Mouse (Mus musculus) heart, adult 2 months (tissue): ENCODE measurements around the gene Cd81. TPM values are rescaled to one million over a fixed set of nuclear protein-coding genes. Genes with fewer than 3 reads are reported as not detected.

Source experiments
- DNase-seq, 2 experiments: peaks; one replicate each; pipeline ENCODE4 v3.0.0; 2021
- H3K27ac ChIP-seq: fragments of 200-600 bp; 2 replicates; pipeline ENCODE4 v1.8.1; 2022
- H3K27me3 ChIP-seq: fragments of 200-500 bp; 2 replicates; pipeline ENCODE4 v1.6.1; 2012; ENCODE audit warnings: mild to moderate bottlenecking, low read length, inconsistent platforms, mixed read lengths; ENCODE audit not compliant: control insufficient read depth, insufficient read depth
- H3K36me3 ChIP-seq: fragments of 200-500 bp; 2 replicates; pipeline ENCODE4 v1.6.1; 2012; ENCODE audit warnings: low read length, inconsistent platforms; ENCODE audit not compliant: control insufficient read depth, insufficient read depth
- H3K4me1 ChIP-seq: fragments of 200-500 bp; 2 replicates; pipeline ENCODE4 v1.6.1; 2011; ENCODE audit warnings: low read length; ENCODE audit not compliant: control insufficient read depth, insufficient read depth
- H3K4me3 ChIP-seq: fragments of 200-600 bp; 2 replicates; pipeline ENCODE4 v1.8.1; 2022
- H3K79me2 ChIP-seq: fragments of 200-500 bp; replicated peaks from 2 replicates; pipeline ENCODE4 v1.6.1; 2012; ENCODE audit warnings: mild to moderate bottlenecking, inconsistent platforms, low read length, moderate library complexity, mixed read lengths; ENCODE audit not compliant: control insufficient read depth, insufficient read depth
- H3K9ac ChIP-seq: fragments of 200-500 bp; 2 replicates; pipeline ENCODE4 v1.6.1; 2012; ENCODE audit warnings: low read depth, mild to moderate bottlenecking, control low read depth, inconsistent platforms, low read length, mixed read lengths
- CTCF ChIP-seq: fragments of 200-600 bp; IDR thresholded peaks from 2 replicates; pipeline ENCODE4 v1.8.1; 2022; ENCODE audit warnings: antibody characterized with exemption, mild to moderate bottlenecking, moderate library complexity
- EP300 ChIP-seq: fragments of 200-500 bp; IDR thresholded peaks from 2 replicates; pipeline ENCODE4 v1.6.1; 2011; ENCODE audit warnings: low read depth, low read length, control low read depth; ENCODE audit not compliant: insufficient read depth
- POLR2A ChIP-seq: fragments of 200-500 bp; IDR thresholded peaks from 2 replicates; pipeline ENCODE4 v1.6.1; 2011; ENCODE audit warnings: mild to moderate bottlenecking, low read depth, low read length, control low read depth; ENCODE audit not compliant: insufficient read depth
- WGBS: fragments of 180-500 bp; shearing (Covaris S2); methylation state at CpG from one replicate; pipeline ENCODE4 v1.1.7; 2018; 5-methylcytosine and 5-hydroxymethylcytosine counted together
- intact Hi-C: fragments of 180-260 bp; cut with DNase I; formaldehyde crosslinking; loops from one replicate; pipeline ENCODE4 v1.15.1; 2025
- polyA plus RNA-seq: library from polyadenylated mRNA; depleted of rRNA; stranded (reverse); fragments of >200 nt; gene quantifications from 2 replicates; pipeline ENCODE4 v1.2.3, GENCODE M21; 2012
- total RNA-seq, 2 experiments: library from RNA; stranded (reverse); gene quantifications; 2 replicates each; pipeline ENCODE4 v1.2.3; 2021

Gene Cd81
- total and polyA plus RNA-seq, 3 experiments = 424 to 641 (median 434) TPM

DNA sequence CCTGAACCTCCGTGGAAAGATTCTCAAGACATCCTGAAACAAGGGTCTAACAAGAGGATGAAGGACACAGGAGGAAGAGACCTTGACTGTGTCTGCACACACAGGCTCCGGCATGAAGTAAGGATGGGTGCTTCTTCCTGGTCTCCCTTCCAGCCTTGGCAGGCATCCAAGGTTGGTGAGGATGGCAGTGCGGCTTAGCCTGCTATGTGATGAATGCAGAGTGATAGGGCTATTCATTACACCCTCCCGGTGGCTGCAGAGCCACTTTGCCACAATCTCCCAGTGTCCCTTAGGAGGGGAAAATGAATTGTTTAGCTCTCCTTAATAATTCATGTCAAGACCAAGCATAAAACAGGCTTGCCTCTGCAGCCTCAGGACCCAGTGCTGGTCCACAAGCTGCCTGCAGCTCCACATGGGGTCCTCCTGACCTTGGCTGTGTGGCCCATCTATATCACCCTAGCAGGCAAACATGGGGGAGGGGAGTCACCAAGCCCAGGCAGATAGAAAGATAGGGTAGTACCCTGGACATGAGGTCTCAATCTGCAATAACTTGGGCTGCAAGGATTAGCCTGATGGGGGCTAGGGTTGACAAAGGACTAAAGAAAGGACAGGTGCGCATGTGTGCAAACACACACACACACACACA is 40.2 kb upstream of the Cd81 start:
- Histone ChIP-seq H3K9ac (no peak overlapping the region), H3K36me3 (no peaks in the 10 kb centered on the region; the same call in 1 of the 2 replicates), H3K4me1 (peaks cover 40% of the 10 kb centered on the region), H3K27ac (no peak overlapping the region), H3K4me3 (no peak overlapping the region), H3K27me3 (no peaks in the 10 kb centered on the region), H3K79me2 (no peaks in the 10 kb centered on the region)
- 63% methylated on average over 5 of the region's 5 CpGs for WGBS
- no peak for DNase-seq
- TF ChIP-seq POLR2A (no peak), EP300 (no peak), CTCF (no peak)
- intact Hi-C loops = no loop called here

DNA sequence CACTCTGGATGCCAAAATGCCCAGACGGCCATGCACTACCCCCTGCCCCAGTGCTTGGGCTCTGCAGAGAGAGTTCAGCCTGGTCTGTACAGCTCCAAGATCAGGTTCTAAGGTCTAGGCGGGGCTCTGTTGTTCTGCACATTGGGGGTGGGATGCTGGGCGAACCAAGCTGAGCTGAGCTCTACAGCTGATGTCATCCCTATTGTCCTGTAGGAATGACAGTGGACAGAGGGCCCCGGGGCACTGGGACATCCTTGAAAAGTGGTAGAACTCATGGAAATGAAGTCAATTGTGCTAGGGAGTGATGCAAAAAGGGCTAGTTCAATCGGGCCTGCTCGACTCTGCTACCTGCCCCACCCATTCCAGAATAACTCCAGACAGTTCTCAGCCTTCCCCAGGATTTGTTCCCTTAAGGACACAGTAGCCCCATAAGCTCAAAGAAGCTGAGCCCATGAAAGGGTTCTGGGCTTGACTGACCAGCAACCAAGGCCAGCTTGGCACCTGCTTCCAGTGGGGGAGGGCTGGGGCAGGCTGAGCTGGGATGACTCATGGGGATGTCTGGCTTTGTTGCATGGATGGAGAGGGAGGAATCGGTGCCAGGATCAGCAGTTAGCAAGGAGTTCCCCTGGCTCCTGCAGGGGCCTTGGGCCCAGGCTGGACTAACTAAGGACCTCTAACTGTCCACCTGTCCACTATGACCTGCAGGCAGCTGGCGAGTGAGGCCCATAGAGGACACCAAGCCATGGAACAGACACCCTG is 38.9 kb upstream of the Cd81 start:
- 38% methylated on average over 8 of the region's 8 CpGs for WGBS
- Histone ChIP-seq H3K9ac (no peak overlapping the region), H3K4me3 (no peak overlapping the region), H3K4me1 (peaks cover 34% of the 10 kb centered on the region), H3K27me3 (no peaks in the 10 kb centered on the region), H3K27ac (peak overlapping the region; percentile 39), H3K36me3 (no peaks in the 10 kb centered on the region; the same call in 1 of the 2 replicates), H3K79me2 (no peaks in the 10 kb centered on the region)
- peak; percentile 81 to 89 for DNase-seq
- TF ChIP-seq CTCF = no peak
- TF ChIP-seq POLR2A = no peak
- no peak for TF ChIP-seq EP300
- intact Hi-C loops = no loop called here

DNA sequence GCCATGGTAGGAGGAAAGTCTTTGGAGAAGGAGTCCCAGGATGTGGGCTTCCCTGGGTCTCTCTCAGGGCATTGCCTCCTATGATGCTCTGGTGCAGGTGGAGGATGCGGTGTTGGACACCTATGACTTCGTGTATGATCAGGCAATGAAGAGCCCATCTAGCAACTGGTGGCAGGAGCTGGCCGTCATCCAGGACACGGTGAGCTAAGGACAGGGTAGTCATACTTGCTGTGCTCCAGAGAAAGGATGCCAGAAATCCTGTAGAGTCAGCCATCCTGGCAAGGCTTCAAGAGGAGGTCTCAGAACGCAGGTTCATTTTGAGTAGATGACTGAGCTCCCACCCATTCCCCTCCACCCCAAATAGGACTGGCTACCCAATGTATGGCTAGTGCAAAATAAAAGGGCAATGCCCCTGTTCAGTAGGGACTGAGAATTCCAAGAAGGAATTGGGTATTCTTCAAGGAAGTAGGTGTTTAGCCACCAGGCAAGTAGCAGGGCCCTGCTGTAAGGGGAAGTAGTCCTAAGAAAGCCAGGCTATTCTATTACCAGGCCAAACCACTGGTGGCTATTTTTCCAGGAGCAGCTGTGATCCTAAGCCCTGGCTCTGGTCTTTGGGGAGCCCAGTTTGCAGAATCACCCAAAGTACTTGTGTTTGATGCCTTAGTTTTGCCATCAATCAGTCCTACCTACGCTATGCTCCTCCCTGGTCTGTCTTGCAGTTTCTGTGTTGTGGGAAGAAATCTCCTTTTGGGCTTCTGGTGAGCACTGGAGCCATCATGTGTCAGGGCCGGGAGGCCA is 37.5 kb upstream of the Cd81 start:
- Histone ChIP-seq H3K27ac (peak overlapping the region; percentile 66), H3K4me1 (peaks cover 30% of the 10 kb centered on the region), H3K9ac (no peak overlapping the region), H3K36me3 (no peaks in the 10 kb centered on the region; the same call in 1 of the 2 replicates), H3K79me2 (no peaks in the 10 kb centered on the region), H3K4me3 (no peak overlapping the region), H3K27me3 (no peaks in the 10 kb centered on the region)
- TF ChIP-seq EP300 = no peak
- no peak for TF ChIP-seq CTCF
- no peak for TF ChIP-seq POLR2A
- peak; percentile 50 to 51 for DNase-seq
- WGBS = 46% methylated on average over 7 of the region's 7 CpGs
- intact Hi-C loops = no loop called here

DNA sequence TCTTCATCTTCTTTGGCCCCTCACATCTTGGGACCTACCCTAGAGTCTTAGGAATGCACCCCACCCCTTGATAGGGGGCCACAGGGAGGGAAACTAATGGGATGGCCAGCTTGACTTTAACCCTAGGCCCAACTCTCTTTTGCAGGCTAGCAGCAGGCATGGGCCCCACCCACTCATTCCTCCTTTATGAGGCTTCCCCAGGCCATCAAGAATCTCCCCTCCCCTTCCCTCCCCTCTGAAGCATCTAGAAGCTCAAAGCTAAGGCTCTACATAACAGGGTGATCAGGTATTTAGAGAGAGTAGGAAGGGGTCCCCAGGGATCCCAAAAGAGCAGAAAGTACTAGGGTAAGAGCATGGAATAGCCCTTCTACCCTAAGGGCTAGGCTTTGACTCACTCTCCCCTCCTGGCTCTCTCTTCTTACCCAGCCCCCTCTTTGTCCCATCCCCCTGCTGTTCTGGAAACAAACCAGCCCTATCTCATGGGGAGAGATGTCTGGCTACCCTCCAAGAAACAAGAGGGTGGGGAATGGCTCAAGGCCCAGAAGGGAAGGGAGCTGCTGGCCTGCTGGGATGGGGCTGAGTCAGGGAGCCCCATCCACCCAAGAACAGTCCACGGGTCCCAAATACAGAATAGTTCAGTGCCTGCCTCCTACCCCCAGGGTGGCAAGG is 36.6 kb upstream of the Cd81 start:
- intact Hi-C loops = no loop called here
- peak; percentile 80 for TF ChIP-seq EP300
- TF ChIP-seq CTCF = no peak
- 0 out of 2 replicates have a peak, but pooled peaks have one; percentile 29 for TF ChIP-seq POLR2A
- peak; percentile 87 for DNase-seq
- 6% methylated on average over 1 of the region's 1 CpGs for WGBS
- no peaks in the 10 kb centered on the region for H3K79me2 ChIP-seq
- H3K27me3 ChIP-seq = no peaks in the 10 kb centered on the region
- H3K27ac ChIP-seq = peak overlapping the region; percentile 66
- peak overlapping the region; percentile 20; the same call in 1 of the 2 replicates for H3K4me3 ChIP-seq
- H3K9ac ChIP-seq = no peak overlapping the region
- H3K4me1 ChIP-seq = peaks cover 30% of the 10 kb centered on the region
- no peaks in the 10 kb centered on the region; the same call in 1 of the 2 replicates for H3K36me3 ChIP-seq

DNA sequence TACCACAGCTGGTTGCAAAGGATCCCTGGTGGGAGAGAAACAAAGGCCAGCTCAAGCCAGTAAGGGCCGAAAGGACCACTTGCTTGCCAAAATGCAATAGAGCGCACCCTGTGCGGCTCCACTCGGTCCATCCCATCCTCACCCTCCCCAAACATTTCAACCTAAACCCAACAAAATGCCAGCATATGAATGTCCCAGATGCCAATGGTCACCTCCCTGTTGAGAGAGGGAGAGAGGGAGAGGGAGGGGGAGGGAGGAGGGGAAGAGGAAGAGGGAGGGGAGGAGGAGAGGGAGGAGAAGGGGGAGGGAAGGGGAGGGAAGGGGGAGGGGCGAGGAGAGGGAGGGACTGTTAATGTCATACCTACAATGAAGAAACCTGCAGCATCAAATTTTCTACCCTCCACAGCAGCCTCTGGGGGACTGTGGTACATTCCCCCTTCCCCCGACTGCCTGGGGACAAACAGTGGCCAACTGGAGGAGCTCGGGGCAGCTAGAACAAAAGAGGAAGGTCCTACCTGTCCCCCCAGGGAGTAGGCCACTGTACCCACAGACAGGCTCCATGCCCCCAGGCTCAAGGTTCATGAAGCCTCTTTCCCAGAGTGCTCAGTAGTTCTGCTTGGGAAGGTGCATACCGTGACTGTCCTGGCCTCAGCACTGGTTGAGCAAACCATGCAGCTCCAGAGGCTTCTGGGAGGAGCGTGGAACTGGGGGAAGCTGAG is 36.0 kb upstream of the Cd81 start:
- Histone ChIP-seq H3K27ac (peak overlapping the region; percentile 66), H3K36me3 (no peaks in the 10 kb centered on the region; the same call in 1 of the 2 replicates), H3K27me3 (no peaks in the 10 kb centered on the region), H3K4me1 (peaks cover 30% of the 10 kb centered on the region), H3K9ac (no peak overlapping the region), H3K79me2 (no peaks in the 10 kb centered on the region), H3K4me3 (peak overlapping the region; percentile 20; the same call in 1 of the 2 replicates)
- TF ChIP-seq POLR2A (no peak), EP300 (no peak), CTCF (no peak)
- intact Hi-C loops = no loop called here
- WGBS = 30% methylated on average over 9 of the region's 9 CpGs
- DNase-seq = no peak
